9 mouse cellular contexts compared by ENCODE assay signal in the genomic region with DNA sequence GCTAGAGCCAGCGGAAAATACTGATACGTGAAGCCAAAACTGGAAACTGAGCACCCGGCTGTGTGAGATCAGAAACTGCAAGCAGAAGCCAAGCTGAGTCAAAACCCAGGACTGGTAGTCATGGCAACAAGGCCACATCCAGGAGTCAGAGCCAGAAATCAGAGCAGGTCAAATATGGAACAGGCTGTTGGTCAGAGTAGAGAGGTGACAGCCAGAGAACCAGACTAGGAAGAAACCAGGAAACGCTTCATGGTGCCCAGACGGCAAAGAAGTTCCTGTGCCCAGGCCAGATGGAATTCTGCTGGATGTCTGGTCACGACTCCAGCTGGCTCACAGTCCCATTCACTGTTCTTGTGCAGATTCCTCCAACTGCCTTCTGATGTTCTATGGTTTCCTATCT.
DNase-seq lines count a peak whose midpoint lies in the region; ATAC-seq lines count a peak whose summit lies in the region.
"Had no signal": no experiment of that assay in that cellular context is flagged by ENCODE, and none has a peak within 500 bp of the region (broad histone marks: within the 10 kb centered on the region; RNA-seq: fewer than 3 reads in every experiment).

No protein-coding gene starts in this region.

- H3K4me3 ChIP-seq in heart, embryonic 12.5 days = no peak overlapping the region
- H3K4me3 ChIP-seq: left cerebral cortex, adult 2 months had no signal

- intact Hi-C loops in left cerebral cortex, postnatal 14 days (cut with DNase I) = no loop called here

- no peaks in the 10 kb centered on the region for H3K9me3 ChIP-seq in heart, embryonic 12.5 days (replicated peaks)

- H3K36me3 ChIP-seq in heart, embryonic 12.5 days = no peaks in the 10 kb centered on the region

- 49% methylated on average over 6 of the region's 6 CpGs for WGBS in heart, embryonic 12.5 days

- H3K4me2 ChIP-seq in heart, embryonic 12.5 days = no peak overlapping the region

- no peak for ATAC-seq in heart, embryonic 12.5 days (ENCODE audit: insufficient number of reproducible peaks, low FRiP score)
- ATAC-seq in erythroid progenitor cell, adult 5-6 weeks (replicated peaks; ENCODE audit: low FRiP score, poor library complexity, severe bottlenecking) = no peak

- H3K27me3 ChIP-seq in heart, embryonic 12.5 days (replicated peaks) = no peaks in the 10 kb centered on the region

- H3K9ac ChIP-seq in heart, embryonic 12.5 days = no peak overlapping the region

- DNase-seq in heart, adult 11 months = peak; percentile 98
- DNase-seq in cerebellum, postnatal 10 days = peak; percentile 92 to 93
- peak; percentile 76 to 79 for DNase-seq in heart, adult 9 months (ENCODE audit: low spot score in 2 of 2)
- peak; percentile 24 to 54 for DNase-seq in left cerebral cortex, postnatal 14 days (ENCODE audit: low spot score in 2 of 2)
- peak; percentile 16 to 55 for DNase-seq in right cerebral cortex, postnatal 36 days (ENCODE audit: low spot score in 2 of 2)
- no peak for DNase-seq in thymus, postnatal 14 days

- H3K4me1 ChIP-seq in heart, embryonic 12.5 days (replicated peaks) = no peaks in the 10 kb centered on the region

- no peak overlapping the region for H3K27ac ChIP-seq in heart, embryonic 12.5 days (ENCODE audit: poor library complexity, severe bottlenecking)
- H3K27ac ChIP-seq: left cerebral cortex, adult 2 months had no signal
